Mouse (Mus musculus) cerebellum, postnatal 14 days (tissue): Measurements from ENCODE around the gene Ptpn7.
A peak's percentile ranks its signal among the peaks of the same experiment; 100 is the strongest.

Experiments
- DNase-seq, 2 experiments: peaks; one replicate each; pipeline ENCODE4 v3.0.0; 2021; ENCODE audit warnings: mixed read lengths in 2 of 2

Gene Ptpn7

DNA sequence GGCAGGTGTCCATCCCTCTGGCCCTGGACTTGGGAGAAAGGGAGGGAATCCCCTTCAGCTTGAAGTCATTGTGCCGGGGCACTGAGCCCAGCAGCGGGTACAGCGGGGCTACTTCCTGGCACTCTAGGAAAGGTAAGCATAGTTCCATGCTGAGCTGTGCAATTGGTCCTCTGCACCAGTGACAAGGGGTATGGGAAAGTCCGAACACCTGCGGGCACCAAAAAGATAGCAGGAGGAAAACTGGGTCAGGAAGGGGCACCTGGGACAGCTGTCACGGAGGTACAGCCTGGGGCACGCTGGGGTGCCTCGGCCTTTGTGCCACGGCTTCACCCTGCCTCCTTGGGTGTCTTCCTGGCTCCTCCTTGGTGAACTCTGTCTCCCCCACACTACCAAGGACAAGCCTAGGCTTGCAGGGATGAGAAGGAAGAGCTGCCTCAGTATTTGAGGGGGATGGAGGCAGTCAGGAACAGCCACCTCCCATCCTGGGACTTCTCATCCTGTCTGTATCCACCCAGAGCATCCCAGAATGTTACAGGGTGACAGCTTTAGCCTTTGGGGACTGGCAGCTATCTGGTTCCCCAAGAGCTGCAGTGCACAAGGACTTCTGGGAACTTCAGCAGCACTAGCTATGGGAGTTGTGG is 2.8 kb upstream of the Ptpn7 start:
- DNase-seq, result no peak

DNA sequence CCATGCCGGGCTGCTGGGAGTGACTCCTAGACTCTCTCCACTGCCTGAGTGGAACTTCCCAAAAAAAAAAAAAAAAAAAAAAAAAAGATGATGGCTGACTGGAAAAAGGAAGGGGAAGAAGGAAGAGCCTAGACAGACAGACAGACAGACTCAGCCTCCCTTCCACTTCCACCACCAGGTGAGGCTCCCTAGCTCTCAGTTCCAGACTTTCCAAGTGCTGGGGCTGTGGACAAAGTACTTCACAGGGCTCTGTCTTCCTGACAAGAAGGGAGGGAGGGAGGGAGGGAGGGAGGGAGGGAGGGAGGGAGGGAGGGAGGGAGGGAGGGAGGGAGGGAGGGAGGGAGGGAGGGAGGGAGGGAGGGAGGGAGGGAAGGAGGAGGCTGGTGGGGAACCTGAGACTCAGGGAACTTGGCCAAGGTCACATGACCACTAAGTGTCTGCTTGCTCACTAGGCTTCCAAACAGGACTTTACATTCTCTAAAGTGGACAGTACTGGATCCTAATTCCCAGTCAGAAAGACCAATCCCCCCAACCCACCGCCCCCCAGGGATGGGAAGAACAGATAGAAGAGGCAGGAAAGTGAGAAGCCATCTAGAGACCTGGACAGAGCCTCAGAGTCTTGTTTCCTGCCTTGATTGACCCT is 2.0 kb upstream of the Ptpn7 start:
- no peak for DNase-seq

DNA sequence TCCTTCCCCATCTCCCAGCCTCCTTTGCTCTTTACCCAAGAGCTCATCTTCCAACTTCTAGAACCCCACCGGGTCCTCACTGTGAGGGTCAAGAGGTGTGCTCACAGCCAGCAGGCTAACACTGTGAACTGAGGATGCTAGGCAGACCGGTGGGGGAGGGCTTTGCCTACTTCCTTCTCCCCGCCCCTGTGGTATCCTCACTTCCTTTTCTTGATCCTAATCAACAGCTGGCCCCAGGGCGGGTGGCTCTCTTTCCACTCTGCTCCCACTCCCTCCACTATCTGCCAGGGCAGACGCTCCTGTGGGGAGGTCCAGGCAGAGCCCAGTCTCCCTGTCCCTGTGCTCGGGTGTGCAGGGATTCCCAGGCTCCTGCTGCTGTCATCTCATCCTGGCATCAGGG is 1.5 kb upstream of the Ptpn7 start:
- DNase-seq, result no peak

DNA sequence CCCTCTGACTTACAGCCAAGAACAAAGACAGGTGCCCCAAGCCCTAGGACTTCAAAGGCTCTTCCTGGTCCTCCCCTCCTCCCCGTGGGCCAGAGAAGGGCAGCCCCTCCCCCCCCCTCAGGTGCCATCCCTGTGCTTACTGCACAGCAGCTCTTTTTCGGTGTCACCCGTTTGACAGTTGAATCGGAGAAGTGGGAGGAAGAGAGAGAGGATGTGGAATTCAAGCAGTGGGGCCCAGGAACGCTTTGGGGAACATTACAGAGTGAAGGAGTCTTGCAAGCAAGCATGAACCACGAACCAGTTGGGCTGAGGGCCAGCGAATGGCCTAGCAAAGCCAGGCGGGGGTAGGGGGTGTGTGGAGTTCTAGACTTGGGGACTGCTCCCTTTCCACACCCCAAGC is 940 bp upstream of the Ptpn7 start:
- DNase-seq, result peak in 1 of 2 experiments; percentile 11

DNA sequence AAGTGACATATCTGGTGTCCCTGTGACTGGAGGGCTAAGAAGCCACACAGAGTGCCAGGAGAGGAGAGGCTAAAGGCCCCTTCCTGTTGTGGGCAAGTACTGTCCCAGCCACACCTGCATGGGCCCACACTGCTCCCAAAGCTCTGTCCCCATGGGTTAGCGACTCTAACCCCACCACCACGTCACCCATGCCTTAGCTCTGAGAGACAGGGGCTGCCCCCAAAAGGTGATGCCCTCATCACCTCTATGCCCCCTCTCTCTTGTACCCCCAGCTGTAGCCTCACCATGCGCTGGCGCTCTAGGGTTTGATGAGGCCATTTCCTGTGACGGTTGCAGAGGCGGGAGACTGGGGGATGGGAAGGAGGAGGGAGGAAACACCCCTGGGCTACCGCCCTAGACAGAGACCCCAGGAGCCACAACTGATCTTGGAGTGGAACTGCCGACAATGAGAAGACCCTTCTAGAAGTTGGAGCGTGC is 431 bp downstream of the Ptpn7 start:
- DNase-seq, result no peak

DNA sequence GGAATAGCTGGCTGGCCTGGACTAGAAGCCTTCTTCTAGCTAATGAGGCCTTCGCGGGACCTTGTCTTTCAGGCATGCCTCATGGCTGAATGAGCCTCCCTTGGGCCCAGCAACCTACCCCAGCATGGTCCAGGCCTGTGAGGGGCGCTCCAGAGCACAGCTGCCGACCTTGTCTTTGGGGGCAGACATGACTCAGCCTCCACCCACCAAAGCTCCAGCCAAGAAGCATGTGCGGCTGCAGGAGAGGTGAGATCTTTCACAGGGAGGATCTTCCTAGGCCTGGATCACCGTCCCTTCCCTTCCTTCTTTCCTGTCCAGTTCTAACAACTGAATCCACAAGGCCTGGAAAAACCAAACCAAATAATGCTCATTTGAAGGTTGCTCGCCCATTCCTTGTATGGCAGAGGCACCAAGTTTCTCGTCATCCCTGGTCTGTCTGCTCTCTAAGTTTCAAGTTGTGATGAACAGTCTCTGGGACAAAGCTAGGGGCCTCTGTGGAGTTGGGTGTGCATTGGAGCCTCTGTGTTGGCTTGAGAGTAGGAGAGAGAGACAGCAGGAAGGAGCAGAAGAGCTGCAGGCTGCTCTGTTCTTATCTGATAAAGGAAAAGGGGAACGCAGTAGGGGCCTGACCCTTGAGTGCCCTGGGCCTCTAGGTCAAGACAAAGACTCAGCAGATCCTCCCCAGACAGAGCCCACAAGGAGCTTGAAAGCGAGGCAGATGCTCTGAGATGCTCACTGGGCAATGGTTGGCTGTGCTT is 1.4 kb downstream of the Ptpn7 start:
- DNase-seq, result no peak

DNA sequence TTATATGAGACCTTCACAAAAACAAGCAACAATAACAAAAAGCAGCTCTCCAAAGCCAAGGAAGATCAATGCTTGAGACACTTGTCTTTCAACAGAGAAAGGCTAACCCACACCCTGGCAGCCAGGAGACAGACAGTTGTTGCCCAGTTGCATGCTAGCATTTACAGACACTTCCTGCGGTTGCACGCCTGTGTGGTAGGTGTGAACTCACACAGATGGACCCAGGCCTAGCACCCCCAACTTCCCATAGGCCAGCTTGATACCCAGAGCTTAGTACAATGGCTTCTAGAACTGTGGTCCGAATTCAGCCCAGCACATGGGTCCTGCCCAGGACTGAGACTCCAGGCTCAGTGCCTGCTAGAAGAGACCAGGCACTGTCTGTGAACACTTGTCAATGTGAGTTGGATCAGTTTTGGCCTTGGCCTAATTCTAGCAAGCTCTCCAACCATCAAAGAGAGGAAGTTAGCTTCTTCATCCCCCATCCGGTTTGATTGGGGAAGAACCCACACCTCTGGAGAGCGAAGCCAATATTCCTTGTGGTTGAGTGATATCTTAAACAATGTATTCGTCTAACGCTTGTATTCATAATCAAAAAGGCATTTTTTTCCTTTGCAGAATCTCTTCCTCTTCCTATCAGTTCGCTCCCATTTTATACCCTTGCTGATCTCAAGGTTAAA is 2.7 kb downstream of the Ptpn7 start:
- no peak for DNase-seq

DNA sequence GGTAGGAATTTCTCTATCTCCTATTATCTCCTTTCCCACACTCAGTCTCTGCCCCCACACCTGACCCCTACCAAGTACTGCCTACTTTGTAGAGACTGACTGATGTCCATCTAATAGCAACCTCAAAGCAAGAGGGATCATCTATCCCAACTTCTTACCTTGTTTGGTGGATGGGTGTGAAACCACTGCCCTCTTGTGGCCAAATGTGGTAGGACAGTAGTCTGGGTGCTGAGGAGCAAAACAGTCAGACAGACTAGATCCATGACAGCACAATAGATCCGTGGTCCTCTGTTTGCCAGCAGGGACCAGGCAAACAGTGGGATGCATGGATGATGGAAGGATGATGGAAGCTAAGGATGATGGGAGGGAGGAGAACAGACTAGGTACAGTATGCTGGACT is 4.0 kb downstream of the Ptpn7 start:
- peak; percentile 85 to 86 for DNase-seq

DNA sequence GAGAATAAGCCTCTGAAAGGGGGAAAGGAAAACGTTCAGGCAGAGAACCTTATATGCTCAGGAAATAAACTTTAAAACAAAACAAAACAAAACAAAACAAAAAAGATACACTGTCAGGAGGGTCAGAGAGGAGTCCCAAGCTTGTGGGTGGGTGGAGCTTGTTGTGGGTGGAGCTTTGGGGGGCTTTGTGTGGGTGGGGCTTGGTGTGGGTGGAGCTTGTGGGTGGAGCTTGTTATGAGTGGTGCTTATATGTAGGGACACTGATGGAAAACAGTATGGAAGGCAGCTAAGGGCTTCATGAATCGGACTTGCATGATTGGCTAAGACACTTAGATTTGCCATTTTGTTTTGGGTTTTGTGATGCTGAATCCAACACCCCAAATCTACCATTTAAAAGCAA is 7.4 kb downstream of the Ptpn7 start:
- DNase-seq, result no peak

DNA sequence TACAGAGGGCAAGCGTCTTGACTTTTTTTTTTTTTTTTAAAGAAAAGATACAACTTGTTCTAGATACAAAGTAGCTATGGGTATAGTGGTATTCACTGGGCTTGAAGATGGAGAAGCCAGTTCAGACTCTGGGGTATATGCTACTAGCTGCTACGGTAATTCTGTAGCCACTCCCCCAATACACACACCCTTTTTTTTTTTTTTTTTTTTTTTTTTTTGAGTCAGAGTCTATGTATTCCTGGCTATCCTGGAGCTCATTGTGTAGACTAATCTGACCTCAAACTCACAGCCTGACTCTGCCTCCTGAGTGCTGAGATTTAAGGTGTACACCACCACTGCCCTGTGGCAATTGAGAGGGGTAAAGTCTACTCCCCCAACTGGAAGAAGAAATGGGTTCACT is 10.0 kb downstream of the Ptpn7 start:
- DNase-seq, result no peak

DNA sequence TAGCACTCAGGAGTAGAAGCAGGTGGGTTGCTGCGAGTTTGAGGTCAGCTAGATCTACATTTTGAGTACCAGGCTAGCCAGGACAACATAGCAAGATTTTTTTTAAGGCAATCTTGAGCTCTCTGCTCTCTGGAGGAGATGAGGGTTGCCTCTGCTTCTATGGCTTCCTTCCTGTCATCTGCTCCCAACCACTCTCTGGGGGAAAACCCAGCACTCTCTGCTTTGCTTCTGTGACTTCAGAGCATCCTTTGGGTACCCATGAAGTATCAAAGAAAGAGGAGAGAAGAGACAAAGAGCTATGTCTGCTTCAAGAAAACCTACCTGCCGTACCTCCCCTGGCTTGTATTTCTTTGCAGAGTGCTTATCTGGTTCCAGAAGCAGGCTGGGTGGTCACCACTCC is 11.4 kb downstream of the Ptpn7 start:
- DNase-seq, result no peak

DNA sequence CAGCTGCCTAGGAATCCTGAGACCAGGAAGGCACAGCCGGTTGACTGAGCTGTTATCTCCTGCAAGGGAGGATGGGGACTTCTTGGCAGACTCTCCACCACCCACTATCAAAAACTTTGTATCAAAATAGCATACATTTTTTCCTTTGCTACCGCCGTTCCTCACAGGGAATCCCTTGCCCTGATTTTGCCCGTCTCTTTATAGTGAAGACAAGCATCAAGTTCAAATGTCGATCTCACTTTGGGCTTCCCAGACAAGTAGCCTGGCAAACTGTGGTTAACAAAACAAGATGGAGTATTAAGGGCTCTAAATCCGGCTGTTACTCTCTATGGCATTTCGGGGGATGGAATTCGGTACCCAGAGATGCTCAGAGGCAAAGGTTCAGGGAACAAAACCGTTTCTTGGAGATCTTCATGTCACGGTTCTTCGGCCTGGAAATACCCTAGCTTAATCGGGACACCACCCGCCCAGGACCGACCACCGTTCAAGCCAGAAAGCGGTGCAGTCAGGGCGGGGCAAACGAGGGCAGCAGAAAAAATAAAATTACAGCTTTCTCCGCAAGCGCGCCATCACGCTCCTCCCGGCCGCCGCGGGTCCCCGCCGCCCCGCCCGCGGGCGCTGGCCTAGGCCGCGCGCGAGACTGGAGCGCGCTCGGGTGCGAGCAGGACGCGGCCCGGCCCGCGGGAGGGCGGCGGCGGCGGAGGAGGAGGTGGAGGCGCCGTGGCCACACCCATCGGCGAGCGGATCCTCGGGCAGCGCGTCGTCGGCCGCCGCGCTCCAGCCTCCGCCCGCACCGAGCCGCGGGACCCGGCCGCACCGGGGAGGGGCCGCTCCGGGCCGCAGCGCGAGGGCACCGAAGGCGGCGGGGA is 13.8 kb downstream of the Ptpn7 start, which contains the start of gene Arl8a:
Arl8a (plus strand) TSS at position 748 of the 869 bp plus-strand sequence.
- peak; percentile 91 to 94 for DNase-seq

DNA sequence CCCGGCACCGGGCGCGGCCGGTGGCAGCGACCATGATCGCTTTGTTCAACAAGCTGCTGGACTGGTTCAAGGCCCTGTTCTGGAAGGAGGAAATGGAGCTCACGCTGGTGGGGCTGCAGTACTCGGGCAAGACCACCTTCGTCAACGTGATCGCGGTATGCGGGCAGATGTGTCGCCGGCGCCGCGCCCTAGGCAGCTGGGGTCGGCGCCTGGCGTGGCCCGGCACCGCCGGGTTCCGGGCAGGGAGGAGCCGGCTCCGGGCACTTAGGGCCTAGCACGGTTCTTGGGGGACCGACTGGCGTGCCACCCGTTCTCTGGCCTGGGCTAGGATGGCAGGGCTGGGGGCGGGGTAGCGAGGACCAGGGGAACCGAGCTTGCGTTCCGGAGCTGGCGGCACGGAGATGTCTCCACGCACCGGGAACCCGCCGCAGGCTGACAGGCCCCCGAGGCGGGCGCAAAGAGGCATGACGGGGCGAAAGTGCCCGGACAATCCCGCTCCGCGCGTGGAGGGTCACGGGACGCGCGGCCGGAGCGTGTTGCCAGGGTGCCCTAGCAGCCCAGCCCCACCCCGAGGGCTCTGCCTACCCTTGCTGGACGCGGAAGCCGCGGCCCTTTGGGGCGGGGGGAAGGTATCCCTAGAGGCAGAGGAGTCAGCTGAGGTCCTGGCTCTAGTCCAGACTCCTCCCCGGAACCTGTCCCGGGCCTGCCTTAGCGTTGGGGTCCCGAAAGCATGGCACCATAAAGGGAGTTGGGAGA is 14.6 kb downstream of the Ptpn7 start:
- peak; percentile 82 to 86 for DNase-seq

DNA sequence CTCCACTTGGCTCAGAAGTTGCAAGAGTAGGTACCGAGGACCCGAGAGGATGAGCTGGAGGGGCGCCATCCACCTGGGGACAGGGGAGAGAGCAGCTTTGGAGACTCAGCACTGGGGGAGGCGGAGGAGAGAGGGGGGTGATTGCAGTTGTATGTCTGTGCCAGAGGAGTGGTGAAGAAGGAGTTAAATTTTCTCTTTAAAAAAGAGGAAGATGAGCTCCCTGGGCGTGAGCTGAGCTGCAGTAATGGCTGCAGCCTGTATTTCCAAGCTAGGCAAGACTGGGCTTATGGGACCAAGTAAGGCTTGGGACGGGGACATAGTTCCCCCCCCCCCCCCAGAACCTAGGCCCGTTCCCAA is 15.2 kb downstream of the Ptpn7 start:
- no peak for DNase-seq

DNA sequence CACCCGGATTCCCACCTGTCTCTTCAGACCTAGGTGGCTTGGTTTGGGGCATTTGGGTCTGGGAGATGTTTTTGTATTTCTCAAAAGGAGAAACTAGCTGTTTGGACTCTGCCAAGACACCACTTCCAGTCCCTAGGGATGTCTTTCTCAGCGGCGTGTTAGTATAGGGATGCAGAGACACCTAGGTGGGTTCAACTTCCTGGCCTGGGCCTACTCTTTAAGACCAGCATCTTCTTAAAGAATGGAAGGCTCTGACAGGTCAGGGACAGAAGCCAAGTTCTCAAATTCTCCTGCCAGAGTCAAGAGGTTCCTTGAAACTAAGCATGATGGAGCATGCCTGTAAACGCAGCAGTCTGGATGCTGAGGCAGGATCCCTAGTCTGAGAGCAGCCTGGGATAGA is 16.0 kb downstream of the Ptpn7 start:
- no peak for DNase-seq

DNA sequence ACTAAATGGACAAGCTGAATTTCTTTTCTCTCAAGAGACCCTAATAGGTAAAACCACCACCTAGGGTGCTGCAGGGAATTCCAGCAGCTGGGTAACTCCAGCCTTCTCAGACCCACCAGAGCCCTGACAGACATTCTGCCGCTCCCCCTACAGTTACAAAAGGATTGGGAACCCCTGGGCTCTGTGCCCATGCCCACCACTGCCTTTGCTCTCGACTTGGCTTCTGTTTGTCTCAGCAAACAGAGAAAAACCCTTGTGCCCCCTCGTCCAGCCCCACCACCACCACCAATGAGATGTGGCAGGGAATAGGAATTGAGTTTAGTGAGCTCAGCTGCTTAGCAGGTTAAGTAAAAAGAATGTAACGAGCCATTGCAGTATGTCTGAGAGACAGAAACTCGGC is 16.5 kb downstream of the Ptpn7 start:
- peak in 1 of 2 experiments; percentile 44 for DNase-seq

DNA sequence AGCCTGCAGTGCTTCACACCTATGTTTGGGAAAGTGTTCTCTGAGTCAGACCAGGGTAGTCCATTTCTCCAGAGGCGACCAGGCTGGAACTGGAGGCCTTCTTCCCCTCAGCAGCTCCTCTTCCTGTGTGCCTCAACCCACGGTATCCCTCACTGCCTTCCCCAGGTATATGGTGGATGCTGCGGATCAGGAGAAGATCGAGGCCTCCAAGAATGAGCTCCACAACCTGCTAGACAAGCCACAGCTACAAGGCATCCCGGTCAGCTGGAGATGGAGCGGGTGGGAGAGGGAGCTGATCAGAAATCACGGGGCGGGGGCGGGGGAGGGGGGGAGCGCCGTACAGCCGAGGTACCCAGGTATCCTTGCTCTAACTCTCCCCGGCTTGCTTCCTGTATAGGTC is 21.5 kb downstream of the Ptpn7 start:
- DNase-seq, result no peak

DNA sequence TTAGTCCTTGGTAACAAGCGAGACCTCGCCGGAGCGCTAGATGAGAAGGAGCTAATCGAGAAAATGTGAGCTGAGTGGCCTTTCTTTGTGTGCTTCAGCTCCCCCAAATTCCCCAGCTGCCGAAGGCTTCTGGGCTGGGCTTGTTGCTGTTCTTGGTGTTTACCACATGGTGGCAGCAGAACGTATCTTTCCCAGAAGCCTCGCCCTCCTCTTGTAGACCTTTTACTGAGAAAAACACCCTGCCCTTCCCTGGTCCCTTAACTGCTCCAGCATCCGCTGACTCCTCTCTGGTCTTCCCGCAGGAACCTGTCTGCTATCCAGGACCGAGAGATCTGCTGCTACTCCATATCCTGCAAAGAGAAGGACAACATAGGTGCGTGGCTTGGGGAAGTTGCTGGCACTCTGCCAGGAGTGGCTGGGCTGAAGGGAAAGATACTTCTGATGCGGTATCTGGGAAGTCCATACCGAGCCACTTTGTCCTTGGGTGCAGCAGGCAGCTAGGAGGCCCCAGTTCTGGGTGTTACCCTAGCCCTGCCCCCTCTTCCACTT is 22.0 kb downstream of the Ptpn7 start:
- DNase-seq, result peak; percentile 84 to 88

DNA sequence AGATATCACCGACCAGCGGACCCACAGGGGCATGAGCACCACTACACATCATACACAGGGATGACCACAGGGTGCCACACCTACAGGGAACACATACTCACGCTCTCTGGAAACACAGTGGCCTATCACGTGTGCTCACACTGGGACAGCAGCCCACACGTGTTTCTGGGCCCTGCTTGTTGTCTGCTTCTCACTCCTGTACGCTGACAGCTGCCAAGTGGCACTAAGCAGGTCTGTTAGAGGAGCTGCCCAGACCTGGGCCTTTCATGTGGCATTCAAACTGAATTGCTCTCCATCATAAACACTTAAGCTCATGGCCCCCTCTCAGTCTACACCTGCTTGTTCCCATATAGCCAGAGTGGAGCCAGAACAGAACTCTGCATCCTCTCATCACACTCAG is 23.8 kb downstream of the Ptpn7 start:
- DNase-seq, result no peak

DNA sequence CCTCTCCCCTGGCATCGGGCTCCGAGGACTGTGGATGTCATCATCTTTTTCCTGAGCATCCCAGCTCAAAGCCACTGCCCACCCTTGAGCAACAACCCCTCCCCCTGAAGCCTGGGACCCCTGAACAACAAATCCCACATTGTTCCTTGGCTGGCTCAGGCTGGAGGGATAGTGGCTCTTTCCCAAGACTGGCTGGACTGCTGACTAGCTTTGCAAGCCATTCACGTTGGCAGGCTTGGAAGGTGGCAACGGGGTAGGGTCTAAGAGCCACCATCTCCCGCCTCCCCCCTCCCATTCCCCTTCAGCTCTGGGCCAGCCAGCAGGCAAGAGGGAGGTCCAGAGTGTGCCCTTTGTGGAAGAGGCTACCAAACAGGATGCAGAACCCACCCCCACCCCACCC is 26.1 kb downstream of the Ptpn7 start:
- peak; percentile 53 to 65 for DNase-seq

DNA sequence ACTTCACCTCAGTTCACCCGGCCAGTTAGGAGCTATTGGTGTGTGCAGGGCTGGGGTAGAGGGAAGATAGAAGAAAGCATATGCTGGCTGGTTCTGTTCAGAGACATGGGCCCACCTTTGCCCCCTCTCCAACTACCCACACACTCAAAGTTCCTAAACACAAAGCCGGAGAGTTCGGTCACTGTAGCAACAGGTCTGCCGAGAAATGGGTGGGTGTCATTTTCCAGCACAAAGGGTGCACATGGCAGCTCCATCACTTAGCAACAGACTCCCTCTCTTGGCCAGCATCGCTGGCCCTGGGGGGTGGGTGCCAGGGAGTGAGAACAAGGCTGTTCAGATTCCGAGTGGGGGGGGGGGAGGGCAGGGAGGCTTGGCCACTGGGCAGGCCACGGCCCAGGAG is 26.6 kb downstream of the Ptpn7 start:
- DNase-seq, result peak in 1 of 2 experiments; percentile 46
